Mouse (Mus musculus): ENCODE measurements around the gene Gse1.
"Not testable (repeated sequence)": the region's sequence is repeated elsewhere in the genome, so short reads cannot be mapped to it uniquely, and the experiment has no call there.

The Gse1 gene

GRCm38 (mm10) chr8:120344166-120344565, 115.9 kb downstream of the Gse1 start:
- no peak for DNase-seq (ENCODE audit: low read depth, low spot score)

DNA sequence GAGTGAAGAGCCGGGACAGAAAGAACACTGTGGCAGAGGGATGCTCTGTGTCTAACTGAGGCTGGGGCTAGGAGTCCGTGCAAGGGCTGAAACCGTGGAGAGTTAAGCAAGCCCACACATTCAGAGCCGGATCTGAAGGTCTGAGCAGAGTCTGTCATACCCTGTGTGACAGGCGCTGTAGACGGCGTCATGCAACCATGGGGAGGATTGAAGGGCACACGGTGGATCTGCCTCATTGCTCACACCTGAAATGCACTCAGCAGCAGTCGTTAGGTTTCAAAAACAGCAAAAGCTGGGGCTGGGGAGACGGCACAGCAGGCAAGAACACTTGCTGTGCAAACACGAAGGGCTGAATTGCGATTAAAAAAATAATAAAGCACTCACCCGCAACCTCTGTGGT, 116.3 kb downstream of the Gse1 start:
- no peak for DNase-seq (ENCODE audit: low read depth, low spot score)

GRCm38 (mm10) chr8:120347734-120348341, 119.6 kb downstream of the Gse1 start:
- no peak for DNase-seq (ENCODE audit: low read depth, low spot score)

DNA sequence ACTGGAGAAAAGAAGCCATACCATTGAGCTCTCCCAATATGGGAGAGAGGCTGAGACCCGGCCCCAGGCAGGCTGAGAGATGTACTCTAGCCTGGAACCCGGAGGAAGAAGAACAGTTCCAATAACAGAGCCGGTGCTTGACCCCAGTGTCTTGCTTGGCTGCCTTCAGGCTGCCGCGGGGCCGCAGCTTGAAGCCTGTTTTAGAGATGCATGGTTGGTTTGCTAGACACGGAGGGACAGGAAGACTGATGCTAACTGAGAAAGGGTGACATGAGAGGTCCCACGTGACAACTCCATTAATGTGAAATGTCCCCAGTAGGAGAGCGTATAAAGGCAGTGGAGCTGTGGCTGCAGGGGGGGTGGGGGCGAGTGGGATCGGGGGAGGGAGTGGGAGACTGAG, 120.7 kb downstream of the Gse1 start:
- DNase-seq (ENCODE audit: low read depth, low spot score): no peak

DNA sequence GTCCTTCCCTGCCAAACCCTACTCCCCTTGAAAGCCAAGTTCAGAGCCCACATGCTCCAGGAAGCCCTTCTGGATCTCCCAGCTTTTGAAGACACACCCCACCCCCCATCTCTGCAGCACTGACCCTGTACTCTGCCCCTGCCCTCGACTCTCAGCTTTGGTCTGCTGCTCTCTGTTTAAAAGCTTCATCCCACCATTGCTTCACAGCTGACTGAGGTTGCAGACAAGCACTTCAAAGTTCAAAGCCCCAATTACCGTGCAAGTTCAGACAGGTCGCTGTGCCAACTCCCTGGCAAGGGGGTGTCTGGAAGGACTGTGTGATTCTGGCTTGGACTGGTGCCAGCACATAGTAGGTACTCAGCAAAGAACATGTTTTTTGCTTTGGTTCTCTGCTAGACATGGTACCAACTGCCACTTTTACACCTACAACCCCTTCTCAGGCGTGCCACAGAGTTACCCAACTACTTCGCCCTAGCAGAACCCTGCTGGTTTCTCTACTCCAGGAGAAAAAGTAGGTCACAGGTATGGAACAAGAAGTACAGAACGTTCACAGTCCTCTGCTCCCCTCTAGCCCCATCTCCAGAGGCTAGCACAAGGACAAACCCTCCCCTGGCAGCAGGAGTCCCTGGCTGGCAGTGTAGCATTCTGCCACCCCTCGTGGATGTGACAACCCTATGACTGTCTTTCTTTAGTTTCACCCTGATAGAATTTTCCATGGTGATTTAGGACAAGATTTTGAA, 123.2 kb downstream of the Gse1 start:
- no peak for DNase-seq (ENCODE audit: low read depth, low spot score)

GRCm38 (mm10) chr8:120352096-120352495, 123.8 kb downstream of the Gse1 start:
- DNase-seq (ENCODE audit: low read depth, low spot score): no peak

DNA sequence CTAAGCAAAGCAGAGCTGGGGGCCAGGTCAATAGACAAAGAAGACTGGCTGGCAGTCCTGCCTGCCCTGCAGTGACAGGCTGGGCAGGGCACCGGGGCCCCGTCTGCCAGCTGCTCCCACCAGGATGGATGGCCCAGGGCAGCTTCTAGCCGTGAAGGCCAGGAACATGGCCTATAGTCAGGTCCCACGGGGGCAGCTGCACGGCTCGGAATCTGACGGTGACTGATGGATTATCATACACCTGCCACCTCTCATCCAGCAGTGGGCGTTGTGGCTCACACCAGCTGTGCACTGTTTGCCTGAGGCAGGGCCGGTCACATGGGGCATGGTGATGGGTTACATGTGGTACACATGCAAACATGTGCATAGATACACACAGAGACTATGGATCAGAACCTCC, 127.8 kb downstream of the Gse1 start:
- DNase-seq (ENCODE audit: low read depth, low spot score): no peak

GRCm38 (mm10) chr8:120357504-120357903, 129.2 kb downstream of the Gse1 start:
- no peak for DNase-seq (ENCODE audit: low read depth, low spot score)

DNA sequence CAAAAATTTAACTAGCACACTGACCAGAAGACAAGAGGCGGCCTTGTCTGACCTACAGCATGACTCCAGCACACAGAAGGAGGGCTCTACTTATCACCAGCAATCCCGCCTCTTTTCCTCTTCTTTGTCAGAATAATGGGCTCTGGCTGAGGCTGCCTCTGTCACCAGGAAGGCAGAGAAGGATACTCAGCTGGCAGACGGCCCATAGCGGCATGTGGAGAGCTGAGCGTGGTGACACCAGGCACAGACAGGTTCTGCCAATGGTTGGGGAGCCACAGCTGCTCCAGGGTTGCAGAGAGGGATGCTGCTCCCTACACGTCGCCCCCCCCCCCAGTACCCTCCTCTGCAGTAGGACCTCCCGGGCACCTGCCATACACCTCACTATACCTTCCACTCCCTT, 133.0 kb downstream of the Gse1 start:
- DNase-seq (ENCODE audit: low read depth, low spot score): no peak

- DNase-seq (ENCODE audit: low read depth, low spot score): no peak
Measured at GRCm38 (mm10) chr8:120363552-120364071, 135.4 kb downstream of the Gse1 start.

- DNase-seq (ENCODE audit: low read depth, low spot score): no peak
Measured at GRCm38 (mm10) chr8:120364093-120364725, 136.0 kb downstream of the Gse1 start.

DNA sequence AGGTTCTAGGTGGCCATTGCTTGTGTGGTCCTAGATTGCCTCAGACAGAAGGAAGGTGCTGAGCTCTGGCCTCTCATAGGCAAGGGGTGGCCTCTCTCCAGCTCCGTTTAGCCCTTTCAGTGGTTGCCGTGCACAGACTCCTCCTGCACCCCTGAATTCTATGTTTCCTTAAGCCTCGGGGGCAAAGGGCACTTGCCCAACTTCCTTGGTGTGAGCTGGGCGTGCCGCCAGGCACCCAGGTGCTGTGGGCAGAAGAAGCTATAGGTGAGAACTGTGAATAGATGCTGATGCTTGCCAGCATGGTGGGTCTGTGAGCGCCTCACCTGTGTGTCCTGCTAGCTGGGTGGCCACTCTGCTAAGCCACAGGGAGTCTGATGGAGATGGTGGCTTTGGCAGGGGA, 138.6 kb downstream of the Gse1 start:
- no peak for DNase-seq (ENCODE audit: low read depth, low spot score)

GRCm38 (mm10) chr8:120368191-120368590, 139.9 kb downstream of the Gse1 start:
- not testable (repeated sequence) for DNase-seq (ENCODE audit: low read depth, low spot score)

DNA sequence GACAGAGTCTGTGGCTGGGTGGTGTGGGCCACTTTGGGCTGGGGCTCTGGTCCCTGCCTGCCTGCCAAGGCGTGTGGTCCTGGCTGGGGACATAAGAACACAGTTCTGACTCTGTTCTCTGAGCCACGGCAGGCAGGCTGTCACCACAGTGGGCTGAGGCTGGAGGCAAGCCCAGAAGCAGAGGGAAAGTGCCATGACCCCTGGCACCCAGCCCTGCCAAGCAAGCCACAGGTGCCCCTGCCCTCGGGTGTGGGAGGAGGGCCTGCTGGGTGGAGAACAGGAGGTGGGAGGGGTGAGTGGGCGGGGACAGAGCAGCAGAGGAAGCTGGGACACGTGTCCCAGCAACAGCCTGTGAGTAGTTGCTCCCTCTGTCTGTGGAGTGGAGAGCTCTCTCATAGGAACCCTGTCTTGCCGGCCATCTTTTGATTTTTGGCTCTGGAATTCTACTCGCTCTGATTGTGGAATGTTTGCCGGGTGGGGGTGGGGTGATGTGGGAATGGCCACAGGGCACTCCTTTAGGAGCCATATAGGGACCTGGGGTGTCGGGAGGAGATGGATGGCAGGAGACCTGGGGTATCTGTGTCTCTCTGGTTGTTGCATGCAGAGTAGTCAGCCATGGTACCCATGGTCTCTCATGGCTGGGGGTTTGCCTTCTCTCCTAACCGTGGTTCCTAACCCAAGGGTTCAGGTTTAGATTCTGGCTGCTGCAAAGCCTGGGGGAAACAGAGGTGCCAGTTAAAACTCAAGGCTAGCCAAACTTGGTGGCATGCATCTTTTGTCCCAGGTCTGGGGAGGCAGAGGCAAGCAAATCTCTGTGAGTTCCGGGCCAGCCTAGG, 140.8 kb downstream of the Gse1 start:
- peak; percentile 70 for DNase-seq (ENCODE audit: low read depth, low spot score)

GRCm38 (mm10) chr8:120369956-120370355, 141.7 kb downstream of the Gse1 start:
- DNase-seq (ENCODE audit: low read depth, low spot score): no peak

- no peak for DNase-seq (ENCODE audit: low read depth, low spot score)
Measured at GRCm38 (mm10) chr8:120370461-120370860, 142.2 kb downstream of the Gse1 start.

DNA sequence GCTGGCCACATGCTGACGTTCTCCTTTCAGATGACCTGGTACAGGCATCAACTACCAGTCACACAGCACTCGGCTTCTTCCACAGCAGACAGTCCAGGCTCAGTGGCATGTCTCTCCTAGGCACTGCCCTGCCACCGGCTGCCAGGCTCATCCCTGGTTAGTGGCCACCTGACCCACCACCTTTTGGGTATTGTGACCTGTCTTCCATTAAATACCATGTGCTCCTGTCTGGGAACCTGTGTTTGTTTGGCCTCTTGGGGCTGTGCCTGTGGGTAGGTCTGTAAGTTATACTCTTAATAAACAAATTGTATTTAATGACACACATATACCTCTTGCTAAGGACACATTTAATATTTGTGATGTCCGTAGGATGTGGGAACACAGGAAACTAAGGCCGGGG, 142.9 kb downstream of the Gse1 start:
- DNase-seq (ENCODE audit: low read depth, low spot score): no peak

DNA sequence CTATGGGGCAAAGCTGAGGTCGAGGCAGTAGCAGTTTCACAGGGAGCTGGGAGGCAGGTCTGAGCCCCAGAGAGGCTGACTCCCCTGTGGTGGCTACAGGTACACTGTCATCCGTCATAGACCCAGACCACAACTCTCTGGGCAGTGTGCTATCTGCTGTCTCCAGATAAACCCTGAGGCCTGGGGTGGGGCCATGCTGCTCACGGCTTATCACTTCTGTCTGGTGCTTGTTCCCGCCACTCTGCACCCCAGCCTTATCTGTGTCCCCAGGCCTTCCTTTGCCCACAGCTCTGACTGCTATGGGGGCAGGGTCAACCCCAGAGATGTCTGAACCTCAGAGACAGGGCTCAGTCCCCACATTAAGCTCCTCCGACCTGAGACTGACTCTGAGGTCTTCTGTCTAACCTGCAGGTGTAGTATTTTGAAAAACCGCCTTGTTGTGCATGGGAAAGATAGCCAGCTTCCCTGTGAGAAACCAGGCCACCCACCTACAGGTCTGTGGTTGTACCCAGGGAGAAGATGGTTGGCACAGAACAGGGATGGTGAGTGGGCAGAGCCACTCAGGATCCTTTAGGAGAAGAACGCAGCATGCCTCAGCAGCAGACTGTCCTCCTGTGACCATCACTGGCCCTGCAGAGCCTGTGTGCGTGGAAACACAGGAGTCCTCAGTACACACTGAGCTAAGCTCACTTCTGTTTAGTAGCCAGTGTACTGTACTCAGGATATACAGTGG, 143.6 kb downstream of the Gse1 start:
- DNase-seq (ENCODE audit: low read depth, low spot score): no peak

- DNase-seq (ENCODE audit: low read depth, low spot score): no peak
Measured at GRCm38 (mm10) chr8:120372684-120373083, 144.4 kb downstream of the Gse1 start.

- no peak for DNase-seq (ENCODE audit: low read depth, low spot score)
Measured at GRCm38 (mm10) chr8:120373621-120374020, 145.4 kb downstream of the Gse1 start.

DNA sequence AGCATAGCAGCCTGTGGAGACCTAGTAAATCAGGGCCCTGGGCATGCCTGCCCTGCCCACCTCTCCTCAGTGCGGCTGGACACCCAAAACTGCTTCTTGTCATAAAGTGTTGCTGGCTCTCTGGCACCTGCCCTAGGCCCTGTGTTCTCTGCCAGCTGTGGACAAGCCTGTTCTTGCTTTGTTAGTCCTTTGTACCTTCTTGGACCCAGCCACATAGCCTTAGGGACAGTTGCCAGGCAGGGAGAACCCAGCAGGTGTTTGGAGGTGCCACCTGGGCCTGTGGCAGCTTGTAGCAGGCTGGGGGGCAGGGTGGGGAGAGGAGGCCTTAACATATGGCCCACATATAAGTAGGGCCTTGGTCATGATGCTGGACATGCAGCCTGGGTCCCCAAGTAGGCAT, 145.8 kb downstream of the Gse1 start:
- no peak for DNase-seq (ENCODE audit: low read depth, low spot score)
